Mouse (Mus musculus) stomach, postnatal 0 days (tissue): ENCODE data around the gene Krt20.

Experiments
- CTCF ChIP-seq: IDR thresholded peaks from 2 replicates; pipeline ENCODE4 v1.5.1; 2016; ENCODE audit warnings: antibody characterized with exemption, low read depth, mild to moderate bottlenecking, moderate library complexity
- EP300 ChIP-seq: optimal IDR thresholded peaks from 2 replicates; pipeline ENCODE3; 2016; ENCODE audit warnings: antibody characterized with exemption

- peak; percentile 31; the same call in 1 of the 2 replicates for TF ChIP-seq CTCF
- no peak for TF ChIP-seq EP300
These were observed 47.1 kb downstream of the Krt20 start for GRCm38 (mm10) chr11:99390866-99391265.
